Mouse (Mus musculus): ENCODE results near the gene Pck2. TPM values are rescaled to one million over a fixed set of nuclear protein-coding genes. Genes with fewer than 3 reads are reported as not detected.

Pck2 gene
- total and polyA plus RNA-seq, 3 experiments, result 9.0 to 13.3 (median 9.4) TPM

DNA sequence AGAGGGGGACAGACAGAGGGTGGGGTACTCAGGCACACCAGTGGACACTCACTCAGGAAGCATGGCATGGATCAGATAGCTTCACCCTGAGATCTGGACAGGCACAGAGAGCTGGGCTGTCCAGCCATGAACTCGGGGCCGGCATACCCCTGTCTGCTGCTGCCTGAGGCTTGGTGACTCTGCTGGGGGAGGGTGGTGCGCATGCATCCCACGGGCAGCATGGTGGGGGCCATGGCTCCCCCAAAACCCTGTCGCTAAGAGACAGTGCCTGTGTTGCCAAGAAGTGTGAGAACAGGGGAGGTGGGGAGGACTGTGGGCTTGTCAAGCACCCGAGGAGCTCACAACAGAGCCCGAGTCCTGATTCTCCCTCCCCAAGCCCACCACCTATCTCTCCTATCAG, 29.0 kb upstream of the Pck2 start:
- TF ChIP-seq POLR2A (IDR thresholded peaks at IDR 0.05; ENCODE audit: insufficient read depth, low read depth, low read length) (no peak), EP300 (IDR thresholded peaks at IDR 0.05; ENCODE audit: insufficient read depth, low read depth, low read length) (no peak), CTCF (IDR thresholded peaks at IDR 0.05) (no peak)
- Histone ChIP-seq H3K4me3 (no peak overlapping the region), H3K79me2 (replicated peaks; ENCODE audit: control insufficient read depth, insufficient read depth, low read length) (no peaks in the 10 kb centered on the region), H3K4me1 (ENCODE audit: control insufficient read depth, insufficient read depth, low read length) (no peaks in the 10 kb centered on the region), H3K27me3 (ENCODE audit: control insufficient read depth, insufficient read depth, low read length) (no peaks in the 10 kb centered on the region; the same call in 1 of the 2 replicates), H3K27ac (no peak overlapping the region), H3K36me3 (ENCODE audit: control insufficient read depth, insufficient read depth, low read length) (no peaks in the 10 kb centered on the region), H3K9ac (ENCODE audit: low read depth, low read length) (no peak overlapping the region)
- intact Hi-C loops (cut with DNase I), result no loop called here
- no peak for DNase-seq
- WGBS, result 45% methylated on average over 7 of the region's 7 CpGs

DNA sequence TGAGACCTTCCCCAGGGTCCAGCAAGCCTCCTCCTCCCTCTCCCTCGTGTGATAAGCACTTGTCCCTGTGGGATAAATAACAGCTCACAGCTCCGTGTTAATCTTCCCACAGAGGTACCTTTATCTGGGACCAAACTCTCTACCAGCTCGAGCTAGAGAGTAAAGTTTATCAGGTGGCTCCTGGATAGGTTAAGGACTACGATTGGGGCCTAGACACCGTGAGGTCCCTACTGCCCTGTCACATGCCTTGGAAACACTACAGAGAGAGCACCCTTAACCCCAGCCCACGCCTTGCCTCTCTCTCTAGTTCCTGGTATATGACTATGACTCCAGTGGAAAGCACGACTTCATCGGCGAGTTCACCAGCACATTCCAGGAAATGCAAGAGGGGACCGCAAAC, 26.1 kb upstream of the Pck2 start:
- DNase-seq, result no peak
- Histone ChIP-seq H3K4me1 (ENCODE audit: control insufficient read depth, insufficient read depth, low read length) (no peaks in the 10 kb centered on the region), H3K27me3 (ENCODE audit: control insufficient read depth, insufficient read depth, low read length) (no peaks in the 10 kb centered on the region; the same call in 1 of the 2 replicates)

DNA sequence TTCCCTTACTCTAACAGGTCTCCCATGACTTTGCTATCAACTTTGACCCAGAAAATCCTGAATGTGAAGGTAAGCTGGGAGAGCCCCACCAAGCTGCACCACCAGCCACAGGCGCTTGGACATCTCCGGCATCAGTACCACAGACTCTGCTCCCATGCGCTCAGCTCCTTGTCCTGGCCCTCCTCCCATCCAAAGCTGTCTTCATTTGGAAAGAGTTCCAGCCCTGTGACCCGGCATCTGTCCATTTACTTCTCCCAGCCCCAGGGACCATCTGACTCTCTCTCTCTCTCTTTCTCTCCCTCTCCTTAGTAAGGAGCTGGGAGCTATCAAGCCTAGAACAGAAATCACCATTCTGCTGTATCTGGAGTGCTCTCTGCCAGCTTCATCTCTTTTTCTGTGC, 24.2 kb upstream of the Pck2 start:
- intact Hi-C loops (cut with DNase I), result no loop called here
- Histone ChIP-seq H3K27me3 (ENCODE audit: control insufficient read depth, insufficient read depth, low read length) (peaks cover 5% of the 10 kb centered on the region), H3K4me3 (no peak overlapping the region), H3K27ac (no peak overlapping the region), H3K36me3 (ENCODE audit: control insufficient read depth, insufficient read depth, low read length) (no peaks in the 10 kb centered on the region), H3K79me2 (replicated peaks; ENCODE audit: control insufficient read depth, insufficient read depth, low read length) (no peaks in the 10 kb centered on the region), H3K9ac (ENCODE audit: low read depth, low read length) (no peak overlapping the region), H3K4me1 (ENCODE audit: control insufficient read depth, insufficient read depth, low read length) (no peaks in the 10 kb centered on the region)
- DNase-seq, result no peak
- TF ChIP-seq EP300 (IDR thresholded peaks at IDR 0.05; ENCODE audit: insufficient read depth, low read depth, low read length) (no peak), CTCF (IDR thresholded peaks at IDR 0.05) (no peak), POLR2A (IDR thresholded peaks at IDR 0.05; ENCODE audit: insufficient read depth, low read depth, low read length) (no peak)
- 79% methylated on average over 4 of the region's 4 CpGs for WGBS

More for the DNA sequence above, 26.1 kb upstream of the Pck2 start:
- Histone ChIP-seq H3K9ac (ENCODE audit: low read depth, low read length) (no peak overlapping the region), H3K4me3 (no peak overlapping the region), H3K27ac (no peak overlapping the region), H3K36me3 (ENCODE audit: control insufficient read depth, insufficient read depth, low read length) (no peaks in the 10 kb centered on the region), H3K79me2 (replicated peaks; ENCODE audit: control insufficient read depth, insufficient read depth, low read length) (no peaks in the 10 kb centered on the region)
- WGBS, result 38% methylated on average over 10 of the region's 10 CpGs
- TF ChIP-seq POLR2A (IDR thresholded peaks at IDR 0.05; ENCODE audit: insufficient read depth, low read depth, low read length) (no peak), CTCF (IDR thresholded peaks at IDR 0.05) (no peak), EP300 (IDR thresholded peaks at IDR 0.05; ENCODE audit: insufficient read depth, low read depth, low read length) (no peak)
- intact Hi-C loops (cut with DNase I), result no loop called here

DNA sequence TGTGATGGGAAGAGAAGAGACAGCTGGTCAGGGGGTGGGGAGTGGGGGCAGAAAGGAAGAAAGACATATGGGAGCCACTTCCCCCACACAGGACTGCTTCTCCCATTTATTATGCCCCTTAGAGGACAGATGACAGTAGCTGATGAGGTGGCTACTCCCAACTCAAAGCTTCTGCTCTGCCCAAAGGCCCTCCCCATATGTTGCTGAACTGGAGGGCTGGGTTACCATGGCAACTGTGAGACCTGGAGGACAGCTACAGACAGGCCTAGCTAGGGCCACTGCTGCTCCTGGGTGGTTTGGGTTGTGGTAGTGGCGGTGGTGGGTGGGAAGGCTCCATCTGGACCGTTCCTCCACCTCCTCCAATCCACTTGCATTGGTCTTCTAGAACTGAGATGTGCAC, 21.2 kb upstream of the Pck2 start:
- no peak overlapping the region for H3K4me3 ChIP-seq
- H3K27me3 ChIP-seq (ENCODE audit: control insufficient read depth, insufficient read depth, low read length), result peaks cover 10% of the 10 kb centered on the region
- H3K79me2 ChIP-seq (replicated peaks; ENCODE audit: control insufficient read depth, insufficient read depth, low read length), result no peaks in the 10 kb centered on the region
- no peak overlapping the region for H3K9ac ChIP-seq (ENCODE audit: low read depth, low read length)
- intact Hi-C loops (cut with DNase I), result no loop called here
- H3K4me1 ChIP-seq (ENCODE audit: control insufficient read depth, insufficient read depth, low read length), result no peaks in the 10 kb centered on the region
- no peaks in the 10 kb centered on the region for H3K36me3 ChIP-seq (ENCODE audit: control insufficient read depth, insufficient read depth, low read length)
- WGBS, result 77% methylated on average over 2 of the region's 2 CpGs
- TF ChIP-seq CTCF (IDR thresholded peaks at IDR 0.05) (no peak), POLR2A (IDR thresholded peaks at IDR 0.05; ENCODE audit: insufficient read depth, low read depth, low read length) (no peak), EP300 (IDR thresholded peaks at IDR 0.05; ENCODE audit: insufficient read depth, low read depth, low read length) (no peak)
- no peak for DNase-seq
- H3K27ac ChIP-seq, result no peak overlapping the region

DNA sequence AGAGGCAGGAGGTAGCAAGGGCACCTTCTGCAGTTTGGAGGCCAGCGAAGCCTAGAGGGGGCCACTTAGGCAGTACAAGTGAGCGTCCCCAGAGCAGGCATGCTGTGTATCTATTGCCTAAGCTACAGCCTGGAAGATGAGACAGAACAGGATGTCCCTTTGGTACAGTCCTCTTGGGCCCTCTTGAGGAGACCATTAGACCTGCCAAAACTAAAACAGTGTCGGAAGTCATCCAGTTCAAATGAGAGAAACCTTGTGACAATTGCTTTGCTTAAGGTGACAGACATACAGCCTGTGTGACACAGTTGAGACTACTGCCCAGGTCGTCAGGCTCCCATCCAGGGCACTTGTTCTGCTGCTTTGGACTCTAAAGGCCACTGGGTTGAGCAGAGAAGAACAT, 20.5 kb upstream of the Pck2 start:
- no peaks in the 10 kb centered on the region for H3K4me1 ChIP-seq (ENCODE audit: control insufficient read depth, insufficient read depth, low read length)
- 58% methylated on average over 4 of the region's 4 CpGs for WGBS
- H3K9ac ChIP-seq (ENCODE audit: low read depth, low read length), result no peak overlapping the region
- intact Hi-C loops (cut with DNase I), result no loop called here
- no peak overlapping the region for H3K4me3 ChIP-seq
- H3K36me3 ChIP-seq (ENCODE audit: control insufficient read depth, insufficient read depth, low read length), result no peaks in the 10 kb centered on the region
- H3K27me3 ChIP-seq (ENCODE audit: control insufficient read depth, insufficient read depth, low read length), result peaks cover 10% of the 10 kb centered on the region
- H3K27ac ChIP-seq, result no peak overlapping the region
- no peak for DNase-seq
- H3K79me2 ChIP-seq (replicated peaks; ENCODE audit: control insufficient read depth, insufficient read depth, low read length), result no peaks in the 10 kb centered on the region
- TF ChIP-seq CTCF (IDR thresholded peaks at IDR 0.05), result peak; percentile 10; the same call in 1 of the 2 replicates
- TF ChIP-seq POLR2A (IDR thresholded peaks at IDR 0.05; ENCODE audit: insufficient read depth, low read depth, low read length), result no peak
- no peak for TF ChIP-seq EP300 (IDR thresholded peaks at IDR 0.05; ENCODE audit: insufficient read depth, low read depth, low read length)

DNA sequence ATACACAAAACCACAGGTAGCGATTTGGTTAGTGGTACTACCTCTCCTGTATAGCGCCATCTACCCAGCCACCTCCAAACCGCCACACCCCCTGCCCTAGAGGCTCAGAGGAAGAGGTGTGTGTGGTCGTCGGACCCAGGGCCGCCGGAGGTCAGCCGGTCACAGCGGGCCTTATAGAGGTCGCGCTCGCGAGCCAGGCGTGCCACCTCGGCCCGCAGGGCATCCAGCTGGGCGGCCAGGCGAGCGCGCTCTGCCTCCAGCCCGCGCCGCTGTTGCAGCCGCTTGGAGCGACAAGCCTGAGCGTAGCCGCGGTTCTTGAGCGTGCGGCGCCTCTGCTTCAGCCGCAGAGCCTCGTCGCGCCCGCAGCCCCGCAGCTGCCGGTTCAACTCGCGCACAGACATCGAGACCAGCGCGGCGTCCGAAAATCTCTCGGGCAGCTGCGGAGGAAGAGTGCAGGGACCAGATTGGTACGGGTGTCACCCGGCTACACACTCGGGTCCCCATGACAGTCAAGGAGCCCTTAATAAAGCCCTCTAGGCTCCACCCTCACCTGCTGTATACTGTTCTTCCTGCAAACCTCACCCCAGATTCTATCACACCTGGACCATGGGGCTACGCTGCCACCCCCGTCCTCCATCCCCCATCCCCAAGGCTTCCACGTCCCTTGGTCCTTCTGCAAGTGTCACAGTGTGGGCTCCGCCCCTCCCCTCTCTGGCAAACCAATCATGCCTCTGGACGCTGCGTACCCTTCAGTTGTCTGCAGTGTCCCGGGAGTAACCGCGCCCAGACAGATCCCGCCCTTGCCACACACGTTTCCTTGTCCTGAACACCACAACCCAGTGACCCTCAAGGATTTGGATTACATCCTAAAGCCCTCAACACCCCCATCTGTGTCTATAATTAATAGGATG, 19.4 kb upstream of the Pck2 start:
- intact Hi-C loops (cut with DNase I), result no loop called here
- Histone ChIP-seq H3K27ac (no peak overlapping the region), H3K4me3 (peak overlapping the region; percentile 45), H3K4me1 (ENCODE audit: control insufficient read depth, insufficient read depth, low read length) (no peaks in the 10 kb centered on the region), H3K36me3 (ENCODE audit: control insufficient read depth, insufficient read depth, low read length) (no peaks in the 10 kb centered on the region), H3K27me3 (ENCODE audit: control insufficient read depth, insufficient read depth, low read length) (peaks cover 10% of the 10 kb centered on the region), H3K79me2 (replicated peaks; ENCODE audit: control insufficient read depth, insufficient read depth, low read length) (no peaks in the 10 kb centered on the region), H3K9ac (ENCODE audit: low read depth, low read length) (peak overlapping the region; percentile 41)
- no peak for TF ChIP-seq POLR2A (IDR thresholded peaks at IDR 0.05; ENCODE audit: insufficient read depth, low read depth, low read length)
- no peak for TF ChIP-seq EP300 (IDR thresholded peaks at IDR 0.05; ENCODE audit: insufficient read depth, low read depth, low read length)
- TF ChIP-seq CTCF (IDR thresholded peaks at IDR 0.05), result 0 out of 2 replicates have a peak, but pooled peaks have one; percentile 6
- 2% methylated on average over 58 of the region's 61 CpGs for WGBS
- DNase-seq, result peak in 1 of 2 experiments; percentile 18
